Mouse (Mus musculus) liver, adult 10 weeks (tissue): Measurements from ENCODE around the gene Tbl1x. TPM values are rescaled to one million over a fixed set of nuclear protein-coding genes. Genes with fewer than 3 reads are reported as not detected.

ENCODE experiments used
- polyA plus RNA-seq: library from polyadenylated mRNA; stranded (reverse); fragments of 350-450 nt; fragmentation: Illumina TruSeq; extraction: RNeasy Lipid Tissue Mini Kit (QIAGEN cat#74804); gene quantifications from one replicate; pipeline ENCODE4 v1.2.3, GENCODE M21; 2014; ENCODE audit warnings: low read depth, low replicate concordance

Tbl1x gene
- 31.7 TPM for polyA plus RNA-seq

GRCm38 (mm10) chrX:77510371-77511300 is at the start of gene Tbl1x:
Gene Tbl1x (plus strand): TSS chrX:77511013.

